Mouse (Mus musculus) hindbrain, embryonic 16.5 days (tissue): ENCODE data around the gene Espn. TPM values are rescaled to one million over a fixed set of nuclear protein-coding genes. Genes with fewer than 3 reads are reported as not detected.

Source experiments
- ATAC-seq: fragments of 200-750 bp; cut with Nextera tagmentation; 2 replicates; pipeline ENCODE4 v1.8.0; 2017; ENCODE audit warnings: moderate TSS enrichment, moderate library complexity
- H3K27ac ChIP-seq: fragments of 300-500 bp; sonication (generic); 2 replicates; pipeline ENCODE4 v1.5.1; 2014; ENCODE audit warnings: low read depth, mild to moderate bottlenecking, control low read depth, low read length, moderate library complexity
- H3K27me3 ChIP-seq: fragments of 300-500 bp; sonication (generic); replicated peaks from 2 replicates; pipeline ENCODE4 v1.6.1; 2014; ENCODE audit warnings: low read length; ENCODE audit not compliant: control insufficient read depth, insufficient read depth
- H3K36me3 ChIP-seq: fragments of 300-500 bp; sonication (generic); 2 replicates; pipeline ENCODE4 v1.6.1; 2014; ENCODE audit warnings: mild to moderate bottlenecking, low read length, moderate library complexity, mixed read lengths; ENCODE audit not compliant: control insufficient read depth, insufficient read depth
- H3K4me1 ChIP-seq: fragments of 300-500 bp; sonication (generic); 2 replicates; pipeline ENCODE4 v1.6.1; 2014; ENCODE audit warnings: low read depth, low read length; ENCODE audit not compliant: control insufficient read depth, insufficient read depth
- H3K4me2 ChIP-seq: fragments of 300-500 bp; sonication (generic); 2 replicates; pipeline ENCODE4 v1.6.1; 2014; ENCODE audit warnings: mild to moderate bottlenecking, low read length, control low read depth, moderate library complexity
- H3K4me3 ChIP-seq: fragments of 300-500 bp; sonication (generic); 2 replicates; pipeline ENCODE4 v1.5.1; 2014; ENCODE audit warnings: mild to moderate bottlenecking, low read length, control low read depth, moderate library complexity
- H3K9ac ChIP-seq: fragments of 300-500 bp; sonication (generic); 2 replicates; pipeline ENCODE4 v1.6.1; 2014; ENCODE audit warnings: low read depth, mild to moderate bottlenecking, control low read depth, low read length, moderate library complexity
- H3K9me3 ChIP-seq: fragments of 300-500 bp; sonication (generic); 2 replicates; pipeline ENCODE4 v1.6.1; 2014; ENCODE audit warnings: mild to moderate bottlenecking, low read length, moderate library complexity; ENCODE audit not compliant: control insufficient read depth
- WGBS: fragments of 180-500 bp; shearing (Covaris S2); extraction: QIAGEN DNeasy Blood & Tissue Kit; methylation state at CpG from one replicate; pipeline ENCODE4 v1.1.7; 2014; 5-methylcytosine and 5-hydroxymethylcytosine counted together
- polyA plus RNA-seq: library from polyadenylated mRNA; unstranded; fragments of >200 nt; fragmentation: Nextera tagmentation; extraction: Ambion mirVana; gene quantifications from 2 replicates; pipeline ENCODE4 v1.2.1, GENCODE M21; 2015

Gene Espn
- polyA plus RNA-seq, 1 experiment from 2014 or later: 0.34 TPM

DNA sequence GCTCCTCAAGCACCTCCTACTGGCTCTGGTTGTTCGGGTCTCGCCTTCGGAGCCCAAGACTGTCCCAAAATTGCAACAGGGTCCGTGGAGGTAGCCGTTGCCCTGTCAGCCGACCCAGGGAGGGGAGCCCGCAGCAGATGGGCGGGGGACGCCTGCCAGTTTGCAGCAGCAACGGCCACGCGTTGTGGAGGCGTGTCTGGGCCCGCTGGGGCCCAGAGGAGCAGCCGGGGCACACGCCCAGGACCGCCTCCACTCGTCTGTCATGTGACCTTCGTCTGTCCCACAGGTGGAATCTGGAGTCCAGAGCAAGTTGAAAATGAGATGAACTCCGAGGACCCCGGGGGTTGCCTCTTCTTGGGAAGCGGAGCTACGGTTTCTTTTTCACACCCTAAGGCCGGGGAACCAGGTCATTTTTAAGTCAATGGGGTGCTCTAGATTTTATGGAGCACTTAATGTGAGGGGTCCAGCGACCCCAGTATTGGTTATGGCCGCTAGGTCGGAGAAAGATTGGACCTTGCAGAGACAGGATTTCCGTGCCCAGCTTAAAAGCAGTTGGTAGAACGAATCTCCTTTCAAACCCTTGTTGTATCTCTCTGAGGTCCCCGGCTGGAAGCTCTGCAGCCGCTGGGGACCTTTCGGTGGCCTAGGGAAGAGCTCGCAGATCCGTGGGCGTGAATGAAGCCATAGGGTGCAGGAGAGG lies 6.6 kb upstream of the Espn start, which contains the start of gene Hes2:
Hes2 (plus strand) TSS at position 283 of the 700 bp plus-strand sequence.
- 4% methylated on average over 35 of the region's 35 CpGs for WGBS
- H3K9me3 ChIP-seq: no peaks in the 10 kb centered on the region
- H3K4me3 ChIP-seq: peak within 1 kb of the TSS; percentile 16; the same call in 1 of the 2 replicates
- H3K27me3 ChIP-seq: peaks cover 62% of the 10 kb centered on the region
- H3K9ac ChIP-seq: peak within 1 kb of the TSS; percentile 22
- ATAC-seq: peak; percentile 19; the same call in 1 of the 2 replicates
- H3K36me3 ChIP-seq: no peaks in the 10 kb centered on the region
- peaks cover 15% of the 10 kb centered on the region for H3K4me1 ChIP-seq
- H3K4me2 ChIP-seq: peak within 1 kb of the TSS; percentile 26
- no peak within 1 kb of the TSS for H3K27ac ChIP-seq

DNA sequence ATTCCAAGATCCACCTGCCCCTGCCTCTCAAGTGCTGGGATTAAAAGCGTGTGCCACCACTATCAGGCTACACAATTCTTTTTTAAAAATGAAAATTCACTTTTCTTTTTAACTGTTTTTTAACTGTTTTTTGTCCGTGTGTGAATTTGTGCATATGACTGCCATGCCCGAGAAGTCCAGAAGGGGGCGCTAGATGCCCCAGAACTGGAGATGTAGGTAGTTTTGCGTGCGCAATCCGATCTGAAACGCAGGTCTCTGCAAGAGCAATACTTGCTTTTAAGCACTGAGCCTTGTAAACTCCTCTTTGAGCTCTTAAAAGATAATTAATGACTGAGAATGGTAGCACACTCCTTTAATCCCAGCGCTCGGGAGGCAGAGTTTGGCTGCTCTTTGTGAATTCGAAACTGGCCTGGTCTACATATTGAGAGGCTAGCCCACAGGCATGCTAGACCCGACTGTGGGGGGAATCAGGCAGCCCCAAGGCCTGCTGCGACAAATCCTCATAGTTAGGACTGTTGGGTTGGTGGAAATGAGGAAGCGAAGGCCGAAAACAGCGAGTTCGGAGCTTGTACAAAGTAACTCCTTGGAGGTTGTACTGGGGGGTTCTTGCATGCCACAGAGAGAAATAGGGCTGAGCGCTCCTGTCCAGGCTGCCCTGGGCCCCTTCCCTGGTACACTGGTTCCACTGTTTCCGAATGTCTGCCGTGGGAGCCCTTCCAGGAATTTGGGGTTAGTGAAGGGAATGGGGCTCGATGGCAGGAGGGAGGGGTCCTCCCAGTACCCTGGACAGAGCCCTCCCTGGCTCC lies 5.8 kb upstream of the Espn start:
- Histone ChIP-seq H3K27ac (no peak overlapping the region), H3K36me3 (no peaks in the 10 kb centered on the region), H3K27me3 (peaks cover 69% of the 10 kb centered on the region), H3K9me3 (no peaks in the 10 kb centered on the region), H3K9ac (no peak overlapping the region), H3K4me1 (peaks cover 18% of the 10 kb centered on the region), H3K4me3 (no peak overlapping the region), H3K4me2 (peak overlapping the region; percentile 26; the same call in 1 of the 2 replicates)
- no peak for ATAC-seq
- 14% methylated on average over 21 of the region's 21 CpGs for WGBS

DNA sequence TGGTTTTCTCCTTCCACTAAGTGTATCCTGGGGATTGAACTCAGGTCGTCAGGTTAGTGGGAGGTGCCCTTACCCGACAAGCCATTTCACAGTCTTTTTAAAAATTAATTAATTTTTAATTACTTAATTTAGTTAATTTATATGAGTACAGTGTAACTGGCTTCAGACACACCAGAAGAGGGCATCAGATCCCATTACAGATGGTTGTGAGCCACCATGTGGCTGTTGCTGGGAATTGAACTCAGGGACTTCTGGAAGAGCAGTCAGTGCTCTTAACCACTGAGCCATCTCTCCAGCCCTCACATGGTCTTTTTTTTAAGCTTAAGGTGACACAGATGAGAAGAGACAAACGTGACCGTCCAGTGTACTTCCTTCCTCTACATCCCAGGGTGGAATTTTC lies 2.8 kb upstream of the Espn start:
- WGBS: 67% methylated on average over 4 of the region's 4 CpGs
- Histone ChIP-seq H3K4me1 (peaks cover 25% of the 10 kb centered on the region), H3K4me3 (no peak overlapping the region), H3K9ac (no peak overlapping the region), H3K4me2 (no peak overlapping the region), H3K27ac (no peak overlapping the region), H3K36me3 (no peaks in the 10 kb centered on the region), H3K9me3 (no peaks in the 10 kb centered on the region), H3K27me3 (peaks cover 69% of the 10 kb centered on the region)
- no peak for ATAC-seq

DNA sequence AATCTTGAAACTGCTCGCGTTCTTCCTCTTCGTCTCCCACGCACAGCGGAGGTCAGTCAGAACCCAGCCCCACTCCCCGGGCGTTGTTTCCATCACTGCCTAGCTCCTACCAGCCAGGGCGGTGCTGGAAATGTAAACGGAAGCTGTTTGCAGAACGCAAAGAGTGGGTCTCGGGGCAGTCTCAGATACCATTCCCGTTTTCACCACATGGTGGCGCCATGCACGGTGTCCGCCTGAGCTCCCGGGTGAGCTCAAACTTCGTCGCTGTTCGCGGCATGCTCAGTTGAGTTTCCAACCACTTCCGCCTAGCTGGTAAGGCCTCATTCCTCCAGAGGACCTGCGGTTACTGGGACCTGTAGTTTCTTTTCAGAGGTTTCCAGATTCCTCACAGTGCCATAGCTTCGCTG lies 1.6 kb upstream of the Espn start:
- ATAC-seq: no peak
- 1% methylated on average over 23 of the region's 23 CpGs for WGBS
- H3K27me3 ChIP-seq: peaks cover 57% of the 10 kb centered on the region
- H3K4me3 ChIP-seq: peak overlapping the region; percentile 23
- H3K4me2 ChIP-seq: peak overlapping the region; percentile 50
- H3K9ac ChIP-seq: no peak overlapping the region; the same call in 1 of the 2 replicates
- H3K36me3 ChIP-seq: no peaks in the 10 kb centered on the region
- H3K4me1 ChIP-seq: peaks cover 17% of the 10 kb centered on the region
- H3K9me3 ChIP-seq: no peaks in the 10 kb centered on the region
- no peak overlapping the region for H3K27ac ChIP-seq

DNA sequence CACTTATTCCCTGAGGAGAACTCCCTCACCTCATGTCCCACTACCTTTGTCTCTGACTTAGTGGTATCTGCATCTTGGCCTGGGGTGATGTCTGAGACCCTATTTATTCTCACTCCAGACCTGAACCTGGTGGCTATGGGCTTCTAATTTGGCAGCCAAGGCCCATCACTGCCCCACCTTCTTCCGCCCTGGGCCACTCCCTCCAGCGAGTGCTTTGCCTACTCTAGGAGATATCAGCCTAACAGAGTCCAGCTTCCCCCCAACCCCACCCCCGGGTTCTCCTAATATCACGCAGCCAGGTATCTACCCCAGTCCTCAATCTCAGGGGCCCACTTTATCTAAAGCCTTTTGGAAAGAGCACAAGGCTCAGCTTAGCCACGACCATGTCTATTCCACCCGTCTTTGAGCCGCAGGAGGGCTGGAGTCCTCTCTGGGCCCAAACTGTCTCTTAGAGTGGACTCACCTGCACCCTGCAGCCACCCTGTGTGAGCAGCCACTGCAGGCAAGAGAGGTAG lies 663 bp downstream of the Espn start:
- peak overlapping the region; percentile 51 for H3K4me2 ChIP-seq
- peaks cover 39% of the 10 kb centered on the region for H3K27me3 ChIP-seq

DNA sequence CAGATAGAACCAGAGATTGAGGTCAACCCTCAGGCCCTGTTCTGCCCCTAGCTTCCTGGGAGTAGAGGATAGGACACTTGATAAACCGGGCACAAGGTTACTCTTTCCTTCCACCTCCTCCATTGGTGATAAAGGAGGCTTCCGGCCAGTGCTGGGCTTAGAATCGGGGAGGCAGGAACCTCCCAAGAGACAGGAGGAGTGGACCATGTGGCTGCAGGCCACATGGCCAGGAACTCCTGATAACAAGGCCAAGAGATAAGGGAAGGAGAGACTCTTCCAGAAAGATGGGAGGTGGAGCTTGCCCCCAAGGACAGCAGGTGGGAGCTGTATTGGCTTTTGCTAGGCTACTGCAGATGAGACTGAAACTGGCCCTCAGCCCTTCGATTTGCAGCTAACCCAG lies 1.6 kb downstream of the Espn start:
- peaks cover 39% of the 10 kb centered on the region for H3K27me3 ChIP-seq
- peaks cover 13% of the 10 kb centered on the region for H3K4me1 ChIP-seq
- H3K36me3 ChIP-seq: no peaks in the 10 kb centered on the region
- H3K27ac ChIP-seq: no peak overlapping the region
- no peak overlapping the region for H3K9ac ChIP-seq
- 73% methylated on average over 4 of the region's 4 CpGs for WGBS
- H3K9me3 ChIP-seq: no peaks in the 10 kb centered on the region
- no peak overlapping the region for H3K4me3 ChIP-seq
- no peak overlapping the region for H3K4me2 ChIP-seq
- ATAC-seq: no peak

More for the DNA sequence above, 663 bp downstream of the Espn start:
- H3K4me3 ChIP-seq: peak overlapping the region; percentile 30; the same call in 1 of the 2 replicates
- no peaks in the 10 kb centered on the region for H3K36me3 ChIP-seq
- peaks cover 13% of the 10 kb centered on the region for H3K4me1 ChIP-seq
- no peaks in the 10 kb centered on the region for H3K9me3 ChIP-seq
- WGBS: 16% methylated on average over 7 of the region's 7 CpGs
- H3K9ac ChIP-seq: no peak overlapping the region
- no peak overlapping the region for H3K27ac ChIP-seq
- no peak for ATAC-seq

DNA sequence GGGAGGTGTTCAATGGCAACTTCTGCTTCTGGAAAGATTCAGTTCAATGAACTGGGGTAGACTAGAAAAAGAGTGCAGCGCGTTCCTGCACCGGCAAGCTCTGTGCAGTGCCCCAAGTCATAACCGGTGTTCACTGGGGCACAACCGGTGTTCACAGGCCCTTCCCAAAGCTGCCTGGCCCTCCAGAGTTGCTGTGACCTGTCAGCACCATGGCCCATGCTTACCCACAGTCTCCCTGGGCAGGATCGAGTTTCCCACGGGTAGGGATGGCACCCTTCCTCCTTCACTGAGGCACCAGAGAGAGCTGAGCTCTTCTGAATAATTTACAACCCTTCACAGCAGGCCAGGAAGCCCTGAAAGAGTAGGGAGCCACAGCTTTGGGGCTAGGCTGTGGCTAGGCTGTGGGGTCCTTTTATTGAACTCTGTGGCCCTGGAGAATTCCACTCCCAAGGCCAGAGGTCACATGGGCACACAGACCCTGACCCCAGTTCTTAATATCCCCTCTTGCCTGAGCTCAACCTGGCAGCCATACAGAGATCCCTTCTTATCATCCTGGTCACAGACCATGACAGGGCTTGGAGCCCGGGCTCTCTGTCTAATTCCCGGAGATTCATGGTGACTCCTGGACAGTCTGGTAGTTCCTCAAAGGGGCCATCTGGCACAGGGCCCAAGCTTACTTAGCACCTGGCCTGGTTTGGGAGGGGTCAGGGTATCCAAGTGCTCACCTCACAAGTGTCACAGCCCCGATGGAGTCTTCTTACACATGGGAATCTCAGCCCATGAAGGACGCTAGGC lies 5.9 kb downstream of the Espn start:
- H3K9ac ChIP-seq: no peak overlapping the region
- H3K27me3 ChIP-seq: peaks cover 9% of the 10 kb centered on the region
- no peak for ATAC-seq
- no peaks in the 10 kb centered on the region for H3K9me3 ChIP-seq
- H3K36me3 ChIP-seq: no peaks in the 10 kb centered on the region
- WGBS: 63% methylated on average over 11 of the region's 11 CpGs
- H3K27ac ChIP-seq: no peak overlapping the region
- H3K4me3 ChIP-seq: no peak overlapping the region
- no peak overlapping the region for H3K4me2 ChIP-seq
- no peaks in the 10 kb centered on the region for H3K4me1 ChIP-seq

DNA sequence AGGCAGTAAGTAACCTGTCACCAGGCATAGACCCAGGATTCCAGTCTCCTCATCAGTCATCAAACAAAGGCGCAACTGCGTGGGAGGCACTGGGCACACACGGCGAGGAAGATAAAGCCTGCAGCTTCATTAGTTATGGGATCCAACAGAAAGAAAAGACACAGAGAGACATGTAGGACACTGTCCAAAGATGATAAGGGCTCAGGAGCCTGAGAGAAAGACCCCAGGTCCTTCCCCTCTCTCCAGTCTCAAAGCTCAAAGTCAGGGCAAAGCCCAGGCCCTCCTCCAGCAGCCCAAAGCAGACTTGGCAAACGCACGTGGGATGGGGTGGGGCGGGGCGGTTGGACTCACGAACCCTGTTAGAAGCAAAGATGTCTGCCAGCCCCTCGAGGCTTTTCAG lies 6.7 kb downstream of the Espn start:
- H3K36me3 ChIP-seq: no peaks in the 10 kb centered on the region
- H3K9ac ChIP-seq: no peak overlapping the region
- whole genome bisulfite sequencing: 65% methylated on average over 10 of the region's 10 CpGs
- H3K4me2 ChIP-seq: no peak overlapping the region
- peaks cover 2% of the 10 kb centered on the region for H3K27me3 ChIP-seq
- H3K27ac ChIP-seq: no peak overlapping the region
- no peak overlapping the region for H3K4me3 ChIP-seq
- ATAC-seq: no peak
- H3K9me3 ChIP-seq: no peaks in the 10 kb centered on the region
- no peaks in the 10 kb centered on the region for H3K4me1 ChIP-seq
